Mouse (Mus musculus) forelimb bud, embryonic 11.5 days (tissue): ENCODE measurements around the gene Lpp.

ENCODE experiments used
- DNase-seq: peaks from one replicate; pipeline ENCODE4 v3.0.0-alpha.2; 2012; ENCODE audit warnings: low read depth, low spot score

Gene Lpp

DNA sequence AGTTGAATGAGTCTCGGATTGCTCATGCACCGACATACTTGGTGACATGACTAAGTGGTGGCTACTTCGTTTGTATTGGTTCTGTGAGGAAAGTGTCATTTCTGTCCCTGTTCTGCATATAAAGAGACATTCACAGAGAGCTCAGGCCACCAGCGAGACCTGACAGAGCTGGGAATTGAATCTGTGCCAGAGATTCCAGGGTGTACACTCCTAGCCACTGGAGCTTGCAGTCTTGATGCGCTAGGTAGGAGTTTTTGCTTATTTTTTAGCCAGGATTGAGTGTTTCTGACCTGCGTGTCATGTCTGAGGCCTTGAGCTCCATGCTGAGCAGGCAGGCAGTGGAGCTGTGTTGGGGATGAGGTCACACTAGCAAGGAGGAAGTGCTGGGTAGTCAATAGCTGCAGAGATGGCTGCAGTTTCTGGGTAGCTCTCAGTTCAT is 41.8 kb downstream of the Lpp start:
- DNase-seq: no peak

- DNase-seq: no peak
Measured at GRCm38 (mm10) chr16:24438438-24438837, 45.1 kb downstream of the Lpp start.

GRCm38 (mm10) chr16:24441338-24441737 is 48.0 kb downstream of the Lpp start:
- DNase-seq: no peak

DNA sequence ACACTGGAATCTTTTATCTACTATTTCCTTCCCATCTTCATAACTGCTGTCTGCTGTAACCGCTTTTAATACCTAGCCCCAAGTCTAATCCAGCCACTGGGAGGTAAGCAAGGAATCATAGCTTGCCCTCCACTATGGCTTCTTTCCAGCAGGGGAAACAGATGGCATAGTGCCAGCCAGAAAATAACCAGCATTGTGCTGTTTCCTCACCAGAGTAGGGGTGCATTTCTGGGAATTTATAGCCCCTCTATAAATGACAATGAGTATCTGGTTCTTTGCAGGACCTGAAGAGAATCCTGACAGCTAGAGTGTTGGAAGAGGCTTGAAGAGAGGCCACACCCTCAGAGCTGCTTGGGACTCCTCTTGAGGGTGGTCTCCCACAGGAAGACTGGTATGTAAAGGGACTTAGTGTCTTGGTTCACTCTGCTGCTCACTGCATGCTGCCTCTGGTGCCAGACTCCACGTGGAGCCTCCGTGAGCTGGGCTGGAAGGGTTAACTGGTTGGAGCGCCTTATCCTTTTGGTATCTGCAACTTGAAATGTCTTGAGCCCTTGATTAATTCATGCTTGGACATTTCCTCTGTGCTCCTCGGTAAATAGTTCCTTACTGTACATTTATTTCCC is 49.3 kb downstream of the Lpp start:
- DNase-seq: no peak

- no peak for DNase-seq
Measured at GRCm38 (mm10) chr16:24443123-24443515, 49.8 kb downstream of the Lpp start.

DNA sequence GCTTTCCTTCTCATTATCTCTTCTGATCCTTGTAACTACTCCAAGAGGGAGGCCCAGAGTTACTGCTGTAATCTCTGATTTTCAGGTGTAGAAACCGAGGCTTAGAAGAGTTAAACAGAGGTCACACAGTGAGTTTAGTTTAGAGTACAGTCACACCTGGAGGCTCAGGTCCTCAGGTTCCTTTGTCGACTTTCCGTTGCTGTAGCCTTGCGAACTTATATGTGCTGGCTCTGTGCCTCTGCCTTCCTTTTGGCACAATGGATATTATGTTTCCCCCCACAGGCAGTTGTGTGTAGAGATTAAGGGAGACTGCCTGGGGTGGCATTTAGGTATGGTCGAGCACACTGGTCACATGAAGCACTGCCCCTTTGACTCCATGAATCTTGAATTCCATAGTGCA is 50.2 kb downstream of the Lpp start:
- DNase-seq: no peak

DNA sequence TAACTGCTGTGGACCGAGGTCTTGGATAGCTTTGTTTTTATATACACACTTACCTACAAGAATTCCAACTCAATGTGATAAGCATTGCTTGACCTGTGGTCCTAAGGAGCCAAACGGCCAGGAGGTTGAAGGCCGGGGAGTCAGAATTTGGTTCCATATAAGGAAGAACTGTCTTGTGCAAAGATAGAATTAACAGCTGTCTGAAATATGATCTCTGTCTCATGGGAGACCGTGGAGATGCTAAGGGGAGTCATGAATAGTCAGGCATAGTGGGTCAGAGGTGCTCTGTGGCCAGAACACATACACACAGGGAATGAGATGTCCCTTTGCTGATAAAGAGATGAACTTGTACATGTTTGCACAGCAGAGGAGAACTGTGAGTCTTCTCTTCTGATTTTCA is 51.5 kb downstream of the Lpp start:
- DNase-seq: no peak

DNA sequence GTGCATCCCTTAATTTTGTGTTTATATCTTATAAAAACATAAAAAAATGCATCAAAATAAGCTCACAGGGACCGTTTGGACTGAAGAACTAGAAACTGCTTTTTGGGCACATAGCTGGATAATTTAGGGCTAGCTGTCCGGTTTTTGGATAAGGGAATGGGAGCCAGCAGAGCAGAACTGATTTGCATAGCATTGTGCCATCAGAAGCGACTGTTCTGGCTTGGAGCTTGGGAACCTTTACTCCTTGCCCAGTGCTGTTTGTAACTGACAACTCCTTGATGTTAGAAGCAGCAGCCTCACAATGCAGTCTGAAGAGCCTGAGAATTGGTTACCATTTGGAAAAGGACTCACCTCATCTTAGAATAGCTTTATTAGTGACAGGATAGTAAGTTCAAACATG is 52.2 kb downstream of the Lpp start:
- DNase-seq: no peak

- no peak for DNase-seq
Measured at GRCm38 (mm10) chr16:24446449-24446848, 53.1 kb downstream of the Lpp start.

DNA sequence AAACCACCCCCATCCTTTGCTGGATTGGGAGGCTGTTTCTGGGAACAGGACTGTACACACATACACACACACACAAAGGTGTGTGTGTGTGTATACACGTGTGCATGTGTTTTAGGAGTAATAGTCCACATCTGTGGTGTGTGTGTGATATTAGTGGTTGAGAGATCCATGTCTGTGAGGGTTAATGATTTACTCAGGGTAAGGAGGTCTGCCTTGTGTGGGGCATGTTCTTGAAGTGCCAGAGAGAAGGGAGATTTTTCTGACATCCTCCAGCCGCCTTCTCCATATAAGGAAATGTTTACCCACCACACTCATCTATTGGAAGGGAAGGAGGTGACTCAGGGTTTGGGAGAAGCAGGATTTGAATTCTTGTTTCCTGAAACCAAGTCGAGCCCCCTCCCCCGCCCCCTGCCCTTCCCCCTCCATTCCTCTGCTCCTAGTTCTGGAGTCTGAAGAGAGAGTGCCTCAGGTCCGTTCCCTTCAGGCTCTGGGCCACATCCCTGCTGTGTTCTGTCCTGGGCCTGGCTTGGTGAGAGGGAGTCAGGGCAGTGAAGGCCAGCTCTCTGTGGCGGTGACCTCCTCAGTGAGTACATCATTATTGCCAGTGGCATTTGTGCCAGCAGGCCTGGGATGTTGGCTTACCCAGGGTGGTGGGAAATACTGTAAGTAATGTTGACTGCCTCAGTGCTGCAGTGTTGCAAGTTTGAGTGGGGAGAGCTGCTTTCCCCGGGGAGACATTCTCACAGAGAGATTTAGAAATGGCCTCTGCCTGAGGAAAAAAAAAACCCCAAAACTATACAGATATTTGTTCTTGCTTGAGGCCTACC is 54.6 kb downstream of the Lpp start:
- no peak for DNase-seq

DNA sequence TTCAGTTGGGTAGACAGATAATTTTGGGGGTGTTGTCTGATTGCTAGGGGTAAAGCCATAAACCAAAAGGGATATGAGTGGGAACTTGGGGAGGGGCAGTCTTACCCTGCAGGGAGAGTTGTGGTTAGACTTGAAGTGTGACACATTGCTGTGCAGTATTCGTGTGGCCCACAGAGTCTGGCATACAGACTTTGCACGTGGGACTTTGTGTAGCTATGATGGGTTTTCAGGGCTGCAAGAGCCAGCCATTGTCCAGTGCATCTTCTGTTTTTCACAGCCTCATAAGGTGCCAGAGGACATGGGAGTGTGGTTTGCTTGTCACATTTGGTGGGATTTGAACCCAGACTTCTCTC is 55.2 kb downstream of the Lpp start:
- no peak for DNase-seq

DNA sequence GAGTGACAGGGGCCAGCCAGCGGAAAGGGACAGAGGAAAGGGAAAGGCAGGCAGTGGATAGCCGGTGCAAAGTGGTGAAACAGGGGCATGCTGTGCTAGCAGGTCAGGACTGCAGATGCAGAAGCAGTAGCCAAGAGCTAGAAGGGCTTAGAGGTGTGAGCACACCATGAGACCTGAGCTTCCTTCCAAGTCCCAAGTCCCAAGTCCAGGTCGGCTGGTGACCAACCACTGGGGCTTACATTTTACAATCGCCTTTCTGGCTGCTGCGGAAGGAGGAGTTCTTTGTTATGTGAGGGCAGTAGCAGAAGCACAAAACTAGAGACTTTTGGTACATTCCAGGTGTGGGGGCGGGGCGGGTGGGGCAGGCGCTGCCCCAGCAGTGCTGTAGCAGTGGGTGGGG is 56.5 kb downstream of the Lpp start:
- no peak for DNase-seq

- no peak for DNase-seq
Measured at GRCm38 (mm10) chr16:24450256-24450655, 56.9 kb downstream of the Lpp start.

DNA sequence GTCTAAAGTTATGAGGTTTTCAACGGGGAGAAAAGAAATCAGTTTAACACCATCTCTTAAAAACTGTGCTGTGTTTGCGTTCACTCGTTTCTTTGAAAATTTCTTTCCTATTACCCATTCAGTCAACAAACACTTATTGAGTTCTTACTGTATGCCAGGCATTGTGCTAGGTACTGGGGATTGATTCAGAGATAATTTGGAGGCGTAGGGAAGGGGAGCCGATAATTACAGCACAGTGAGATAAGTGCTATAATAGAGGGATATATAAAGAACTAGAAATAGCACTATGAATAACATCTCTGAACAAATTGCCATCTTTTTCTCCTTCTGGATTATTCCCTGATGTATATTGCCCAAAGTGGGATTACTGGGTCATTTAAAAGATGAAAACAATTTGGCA is 57.8 kb downstream of the Lpp start:
- no peak for DNase-seq

DNA sequence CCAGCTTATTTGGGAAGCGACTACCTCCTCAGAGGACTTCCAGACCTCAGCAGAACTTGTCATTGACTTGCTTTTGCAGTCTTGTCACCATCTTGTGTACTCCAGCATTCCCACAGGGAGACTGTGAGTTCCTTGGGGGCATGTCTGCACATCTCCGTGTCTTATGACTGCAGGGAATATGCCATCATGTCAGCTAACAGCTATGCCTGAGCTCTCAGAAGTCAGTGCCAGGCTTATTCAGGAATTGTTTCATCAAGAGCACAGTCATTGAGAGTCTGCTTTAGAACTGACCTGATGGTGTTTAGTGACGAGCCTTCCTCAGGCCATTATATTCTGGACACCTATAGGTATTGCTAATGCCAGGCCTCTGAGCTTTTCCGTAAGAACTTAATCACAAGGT is 60.2 kb downstream of the Lpp start:
- no peak for DNase-seq

GRCm38 (mm10) chr16:24454493-24454892 is 61.2 kb downstream of the Lpp start:
- DNase-seq: no peak

- DNase-seq: no peak
Measured at GRCm38 (mm10) chr16:24455361-24455855, 62.1 kb downstream of the Lpp start.

GRCm38 (mm10) chr16:24463842-24464241 is 70.5 kb downstream of the Lpp start:
- no peak for DNase-seq

DNA sequence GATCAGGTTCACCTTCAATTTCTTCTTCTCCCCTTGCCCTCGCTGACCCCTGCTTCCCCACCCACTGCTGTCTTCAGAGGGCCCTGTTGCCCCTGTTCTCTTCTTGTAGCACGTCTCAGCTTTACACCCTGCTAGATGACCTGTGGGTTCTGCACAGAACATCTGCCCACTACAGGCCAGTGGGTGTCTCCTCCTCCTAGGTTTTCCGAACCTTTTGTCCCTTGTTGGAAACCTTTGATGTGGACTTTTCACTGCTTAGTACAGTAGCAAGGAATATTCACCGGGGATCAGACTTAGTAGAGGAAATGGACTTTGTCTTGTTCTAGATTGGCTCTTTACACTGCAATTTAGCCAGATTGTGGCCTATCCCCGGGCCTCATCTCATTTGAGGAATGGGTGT is 71.1 kb downstream of the Lpp start:
- DNase-seq: no peak

DNA sequence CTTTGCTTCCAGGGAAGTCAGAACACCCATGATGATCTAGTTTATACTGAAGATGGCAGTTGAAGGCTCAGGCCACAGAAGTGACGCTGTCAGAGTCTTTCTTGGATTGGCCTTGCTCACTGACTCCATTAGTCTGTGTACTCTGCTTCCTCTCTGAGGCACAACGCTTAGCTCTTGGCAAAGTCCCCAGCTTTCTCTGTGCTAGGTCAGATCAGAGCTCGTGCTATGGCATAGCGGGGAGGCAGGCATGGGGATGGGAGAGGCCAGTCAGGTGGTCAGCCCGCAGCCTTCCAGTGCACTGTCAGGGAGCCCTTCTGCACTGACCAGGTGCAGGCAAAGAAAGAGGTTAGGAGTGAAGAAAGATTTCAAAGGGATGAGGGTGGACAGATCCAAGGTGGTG is 72.3 kb downstream of the Lpp start:
- no peak for DNase-seq

GRCm38 (mm10) chr16:24467544-24468290 is 74.4 kb downstream of the Lpp start:
- no peak for DNase-seq

- no peak for DNase-seq
Measured at GRCm38 (mm10) chr16:24469313-24469712, 76.0 kb downstream of the Lpp start.

- DNase-seq: no peak
Measured at GRCm38 (mm10) chr16:24470601-24471000, 77.3 kb downstream of the Lpp start.
